Mouse (Mus musculus): ENCODE data around the gene Kcnh1. TPM values are rescaled to one million over a fixed set of nuclear protein-coding genes. Genes with fewer than 3 reads are reported as not detected.

Gene Kcnh1
- polyA plus RNA-seq, 1 experiment from 2014 or later: 0.38 TPM

DNA sequence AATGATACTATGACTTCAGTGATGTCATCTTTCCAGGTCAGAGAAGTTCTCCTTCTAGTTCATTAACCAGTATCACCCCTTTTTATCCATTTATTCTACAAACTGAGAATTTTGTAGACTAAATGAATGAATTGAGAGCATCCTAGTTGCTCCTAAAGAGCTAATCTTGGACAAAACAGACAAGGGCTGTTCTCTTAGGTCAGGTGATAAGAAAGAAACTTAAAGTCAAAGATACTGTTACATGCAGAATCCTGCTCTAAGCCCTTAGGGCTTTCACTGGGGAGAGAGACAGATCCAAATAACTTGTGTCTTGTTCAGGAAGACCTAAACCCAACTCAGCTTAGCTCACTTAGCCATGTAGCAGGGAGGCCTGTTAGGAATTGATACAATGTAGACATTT, 312.3 kb downstream of the Kcnh1 start:
- no peaks in the 10 kb centered on the region for H3K9me3 ChIP-seq (replicated peaks; ENCODE audit: control insufficient read depth, low read length)
- H3K36me3 ChIP-seq (replicated peaks; ENCODE audit: control insufficient read depth, insufficient read depth, low read depth, low read length): no peaks in the 10 kb centered on the region
- DNase-seq (ENCODE audit: low spot score) (no peak), ATAC-seq (replicated peaks; ENCODE audit: insufficient number of reproducible peaks, low FRiP score, low TSS enrichment, low read depth) (no peak)
- H3K27ac ChIP-seq (replicated peaks; ENCODE audit: low read depth, low read length): no peak overlapping the region
- H3K9ac ChIP-seq (replicated peaks; ENCODE audit: low read length): no peak overlapping the region
- H3K4me1 ChIP-seq (ENCODE audit: control insufficient read depth, insufficient read depth, low read length): no peaks in the 10 kb centered on the region
- no peak overlapping the region for H3K4me2 ChIP-seq (ENCODE audit: low read depth, low read length)
- no peaks in the 10 kb centered on the region for H3K27me3 ChIP-seq (ENCODE audit: control insufficient read depth, insufficient read depth, low read length)
- no peak overlapping the region for H3K4me3 ChIP-seq (ENCODE audit: low read depth, low read length)

DNA sequence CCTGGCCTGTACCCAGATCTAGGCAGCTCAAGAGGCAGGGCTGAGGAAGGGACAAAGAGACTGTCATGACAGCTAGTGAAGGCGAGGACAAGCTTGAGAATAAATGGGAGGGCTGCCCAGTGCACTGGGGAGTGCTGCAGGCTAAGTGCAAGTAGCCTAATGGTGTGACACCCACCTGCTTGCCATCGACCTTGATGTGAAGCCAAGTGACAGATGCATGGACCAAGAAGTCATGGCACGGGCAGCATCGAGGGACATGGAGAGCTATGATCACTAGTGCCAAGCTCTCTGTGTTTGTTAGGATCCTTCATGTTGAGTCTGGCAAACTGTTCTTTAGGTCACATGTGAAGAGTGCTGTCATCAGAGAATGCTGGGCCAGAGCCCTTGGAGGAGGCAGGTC, 313.1 kb downstream of the Kcnh1 start:
- Histone ChIP-seq H3K27me3 (ENCODE audit: control insufficient read depth, insufficient read depth, low read length) (no peaks in the 10 kb centered on the region), H3K9ac (replicated peaks; ENCODE audit: low read length) (no peak overlapping the region), H3K4me2 (ENCODE audit: low read depth, low read length) (no peak overlapping the region), H3K9me3 (replicated peaks; ENCODE audit: control insufficient read depth, low read length) (no peaks in the 10 kb centered on the region), H3K36me3 (replicated peaks; ENCODE audit: control insufficient read depth, insufficient read depth, low read depth, low read length) (no peaks in the 10 kb centered on the region), H3K4me1 (ENCODE audit: control insufficient read depth, insufficient read depth, low read length) (no peaks in the 10 kb centered on the region), H3K27ac (replicated peaks; ENCODE audit: low read depth, low read length) (no peak overlapping the region), H3K4me3 (ENCODE audit: low read depth, low read length) (no peak overlapping the region)
- ATAC-seq (replicated peaks; ENCODE audit: insufficient number of reproducible peaks, low FRiP score, low TSS enrichment, low read depth): no peak
- 83% methylated on average over 4 of the region's 4 CpGs for WGBS
- no peak for DNase-seq (ENCODE audit: low spot score)

DNA sequence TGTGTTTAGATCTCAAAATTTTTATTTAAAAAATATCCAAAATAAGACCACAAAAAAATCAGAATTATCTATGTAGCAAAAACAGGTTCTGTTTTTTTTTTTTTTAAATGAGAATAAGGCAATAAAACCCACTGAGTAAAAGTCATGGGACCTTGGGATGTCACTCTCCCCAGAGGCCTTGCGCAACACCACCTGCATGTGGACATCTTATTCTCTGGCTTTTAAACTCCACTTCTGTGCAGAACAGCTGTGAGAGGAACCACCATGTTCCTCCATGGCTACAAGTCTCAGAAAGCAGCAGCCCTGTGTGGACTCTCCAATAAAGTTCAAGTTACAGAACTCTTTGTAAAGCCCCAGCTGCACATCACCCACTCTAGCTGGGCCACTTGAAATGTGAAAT, 322.2 kb downstream of the Kcnh1 start:
- 93% methylated on average over 1 of the region's 1 CpGs for WGBS
- H3K4me3 ChIP-seq (ENCODE audit: low read depth, low read length): no peak overlapping the region
- DNase-seq (ENCODE audit: low spot score): no peak

DNA sequence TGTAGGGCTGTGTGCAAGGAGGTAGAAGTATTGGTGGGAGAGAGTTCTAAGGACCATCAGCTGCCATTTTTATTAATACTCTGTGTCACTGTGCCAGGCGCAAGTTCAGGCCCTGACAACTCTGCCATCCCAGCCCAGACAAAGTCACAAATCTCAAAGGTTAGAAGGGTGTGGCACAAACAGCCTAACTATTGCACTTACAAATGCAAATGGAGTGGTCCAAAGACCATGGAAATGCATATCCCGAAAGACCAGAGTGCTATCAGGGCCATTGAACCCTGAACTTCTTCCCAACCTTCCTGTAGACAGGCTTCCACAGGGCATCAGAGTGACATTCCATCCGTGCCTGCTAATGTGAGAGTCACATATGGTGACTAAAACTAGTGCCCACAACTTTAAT, 324.8 kb downstream of the Kcnh1 start:
- ATAC-seq (replicated peaks; ENCODE audit: insufficient number of reproducible peaks, low FRiP score, low TSS enrichment, low read depth): no peak
- WGBS: 80% methylated on average over 3 of the region's 3 CpGs
- H3K27ac ChIP-seq (replicated peaks; ENCODE audit: low read depth, low read length): no peak overlapping the region

More for the DNA sequence above, 322.2 kb downstream of the Kcnh1 start:
- Histone ChIP-seq H3K9me3 (replicated peaks; ENCODE audit: control insufficient read depth, low read length) (no peaks in the 10 kb centered on the region), H3K27me3 (ENCODE audit: control insufficient read depth, insufficient read depth, low read length) (no peaks in the 10 kb centered on the region), H3K4me1 (ENCODE audit: control insufficient read depth, insufficient read depth, low read length) (no peaks in the 10 kb centered on the region), H3K27ac (replicated peaks; ENCODE audit: low read depth, low read length) (no peak overlapping the region), H3K36me3 (replicated peaks; ENCODE audit: control insufficient read depth, insufficient read depth, low read depth, low read length) (no peaks in the 10 kb centered on the region), H3K4me2 (ENCODE audit: low read depth, low read length) (no peak overlapping the region), H3K9ac (replicated peaks; ENCODE audit: low read length) (no peak overlapping the region)
- no peak for ATAC-seq (replicated peaks; ENCODE audit: insufficient number of reproducible peaks, low FRiP score, low TSS enrichment, low read depth)

DNA sequence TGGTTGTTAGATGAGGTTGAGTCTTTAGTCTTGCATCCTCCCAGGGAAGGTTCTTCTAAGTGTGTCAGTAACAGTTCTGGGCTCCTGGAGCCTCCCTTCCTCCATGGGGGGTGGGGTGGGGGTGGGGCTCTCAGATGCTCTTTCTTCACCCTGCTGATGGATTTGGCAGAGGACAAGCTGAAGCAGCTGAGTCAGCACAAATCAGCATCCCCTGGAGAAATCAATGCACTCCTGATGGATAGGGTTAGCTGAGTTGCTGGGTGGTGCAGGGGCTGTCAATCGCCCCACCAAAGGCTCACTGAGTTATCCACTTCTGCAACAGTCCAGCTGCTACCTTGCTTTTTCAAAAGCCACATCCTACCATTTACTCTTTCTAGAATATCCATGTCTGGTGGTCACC, 329.1 kb downstream of the Kcnh1 start:
- 85% methylated on average over 1 of the region's 1 CpGs for WGBS
- Histone ChIP-seq H3K9ac (replicated peaks; ENCODE audit: low read length) (no peak overlapping the region), H3K9me3 (replicated peaks; ENCODE audit: control insufficient read depth, low read length) (no peaks in the 10 kb centered on the region), H3K27me3 (ENCODE audit: control insufficient read depth, insufficient read depth, low read length) (no peaks in the 10 kb centered on the region), H3K4me3 (ENCODE audit: low read depth, low read length) (no peak overlapping the region), H3K4me2 (ENCODE audit: low read depth, low read length) (no peak overlapping the region), H3K4me1 (ENCODE audit: control insufficient read depth, insufficient read depth, low read length) (no peaks in the 10 kb centered on the region), H3K27ac (replicated peaks; ENCODE audit: low read depth, low read length) (no peak overlapping the region), H3K36me3 (replicated peaks; ENCODE audit: control insufficient read depth, insufficient read depth, low read depth, low read length) (no peaks in the 10 kb centered on the region)
- no peak for ATAC-seq (replicated peaks; ENCODE audit: insufficient number of reproducible peaks, low FRiP score, low TSS enrichment, low read depth)
- no peak for DNase-seq (ENCODE audit: low spot score)

More for the DNA sequence above, 324.8 kb downstream of the Kcnh1 start:
- Histone ChIP-seq H3K4me3 (ENCODE audit: low read depth, low read length) (no peak overlapping the region), H3K4me2 (ENCODE audit: low read depth, low read length) (no peak overlapping the region), H3K36me3 (replicated peaks; ENCODE audit: control insufficient read depth, insufficient read depth, low read depth, low read length) (no peaks in the 10 kb centered on the region), H3K9ac (replicated peaks; ENCODE audit: low read length) (no peak overlapping the region), H3K27me3 (ENCODE audit: control insufficient read depth, insufficient read depth, low read length) (no peaks in the 10 kb centered on the region), H3K4me1 (ENCODE audit: control insufficient read depth, insufficient read depth, low read length) (no peaks in the 10 kb centered on the region), H3K9me3 (replicated peaks; ENCODE audit: control insufficient read depth, low read length) (no peaks in the 10 kb centered on the region)
- no peak for DNase-seq (ENCODE audit: low spot score)

DNA sequence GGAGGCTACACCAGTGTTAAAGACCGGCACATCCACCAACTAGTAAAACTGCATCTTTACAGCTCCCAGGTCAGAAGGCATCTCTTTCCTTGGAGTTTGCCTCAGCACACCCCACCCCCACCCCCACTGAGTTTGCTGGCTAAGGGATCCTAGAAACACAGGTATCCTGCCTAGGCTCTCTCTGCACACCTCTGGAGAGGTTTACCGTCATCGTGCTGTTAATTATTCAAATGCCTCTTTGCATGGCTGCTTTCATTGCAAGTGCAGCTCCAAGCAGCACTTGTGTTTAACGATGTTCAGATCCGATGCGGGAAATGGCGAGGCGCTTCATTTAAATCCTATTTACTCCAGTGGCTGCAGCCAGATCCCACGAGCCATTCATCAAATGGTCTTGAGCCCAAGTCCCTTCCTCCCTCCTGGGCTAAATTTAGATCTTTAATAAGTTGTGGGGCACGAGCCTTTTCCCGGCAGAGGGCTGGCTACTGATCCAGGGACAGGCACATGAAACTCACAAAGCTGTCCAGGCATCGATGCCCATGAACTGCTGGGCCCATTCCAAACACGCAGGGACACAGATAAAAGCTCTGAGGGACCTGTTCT, 330.4 kb downstream of the Kcnh1 start:
- no peak overlapping the region for H3K4me2 ChIP-seq (ENCODE audit: low read depth, low read length)
- H3K9me3 ChIP-seq (replicated peaks; ENCODE audit: control insufficient read depth, low read length): no peaks in the 10 kb centered on the region
- no peaks in the 10 kb centered on the region for H3K4me1 ChIP-seq (ENCODE audit: control insufficient read depth, insufficient read depth, low read length)
- H3K27me3 ChIP-seq (ENCODE audit: control insufficient read depth, insufficient read depth, low read length): no peaks in the 10 kb centered on the region
- 52% methylated on average over 13 of the region's 13 CpGs for WGBS
- DNase-seq (ENCODE audit: low spot score) (no peak), ATAC-seq (replicated peaks; ENCODE audit: insufficient number of reproducible peaks, low FRiP score, low TSS enrichment, low read depth) (no peak)
- H3K36me3 ChIP-seq (replicated peaks; ENCODE audit: control insufficient read depth, insufficient read depth, low read depth, low read length): no peaks in the 10 kb centered on the region
- no peak overlapping the region for H3K9ac ChIP-seq (replicated peaks; ENCODE audit: low read length)
- H3K4me3 ChIP-seq (ENCODE audit: low read depth, low read length): no peak overlapping the region
- no peak overlapping the region for H3K27ac ChIP-seq (replicated peaks; ENCODE audit: low read depth, low read length)

DNA sequence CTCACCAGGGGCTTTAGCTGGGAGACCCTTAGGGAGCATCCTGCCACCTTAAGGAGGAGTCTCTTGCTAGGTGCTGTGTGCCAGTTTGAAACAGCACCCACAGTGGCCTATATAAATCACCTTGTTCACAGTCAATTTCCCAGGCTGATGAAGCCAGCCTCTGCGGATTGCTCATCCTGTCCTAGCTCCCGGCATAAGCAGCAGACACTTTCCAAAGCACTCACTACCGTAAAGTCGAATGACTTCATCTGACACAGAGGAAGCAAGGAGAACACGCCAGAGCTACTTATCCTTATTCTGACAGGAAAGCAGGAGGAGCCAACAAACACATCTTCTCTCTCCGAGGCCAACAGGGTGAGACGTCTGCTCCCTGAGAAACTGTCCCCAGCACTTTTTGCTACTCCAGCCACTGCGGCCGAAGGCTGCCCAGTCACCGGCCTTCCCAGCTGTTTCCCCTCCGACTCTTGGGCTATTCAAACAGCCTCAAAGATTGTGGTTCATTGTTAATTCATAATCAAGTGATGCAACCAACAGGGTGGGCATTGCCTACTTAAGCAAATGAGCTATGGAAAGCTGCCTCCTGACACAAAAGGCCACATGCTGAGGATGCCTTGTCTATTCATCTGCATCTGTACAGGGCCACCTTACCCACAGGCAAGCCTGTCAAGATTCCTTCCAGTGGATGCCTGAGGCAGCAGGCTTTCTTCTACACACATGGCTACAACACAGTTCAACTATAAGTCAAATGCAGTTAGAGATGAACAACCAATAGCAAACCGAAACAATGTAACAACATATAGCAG, 332.0 kb downstream of the Kcnh1 start:
- no peak overlapping the region for H3K9ac ChIP-seq (replicated peaks; ENCODE audit: low read length)

DNA sequence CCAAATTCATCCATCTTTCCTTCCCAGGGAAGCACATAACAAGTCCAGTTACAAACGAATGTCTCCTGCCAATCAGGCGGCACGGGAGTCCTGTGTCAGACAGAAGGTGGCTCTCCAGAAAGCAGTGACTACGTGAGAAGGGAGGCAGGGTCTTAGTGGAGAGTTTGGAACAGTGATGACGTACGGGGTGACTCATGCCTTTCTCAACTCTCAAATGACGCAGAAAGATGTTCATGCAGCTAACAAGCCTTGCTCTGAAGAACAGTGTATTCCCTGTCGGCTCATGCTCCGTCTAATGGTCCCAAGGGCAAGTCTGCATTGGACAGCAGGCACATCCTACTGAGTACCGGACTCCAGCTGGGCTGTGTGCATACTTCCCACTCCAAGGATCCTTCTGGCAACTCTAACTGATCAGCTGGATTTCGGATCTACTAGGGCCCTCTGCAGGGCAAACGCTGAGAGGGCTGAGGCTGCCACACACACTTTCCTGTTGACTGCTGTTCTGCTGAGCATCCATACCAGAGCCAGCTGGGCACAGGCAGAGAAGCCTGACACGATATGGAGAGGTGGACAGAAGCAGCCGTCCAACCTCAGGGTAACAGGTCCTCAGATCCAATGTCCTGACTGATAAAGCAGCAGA, 335.3 kb downstream of the Kcnh1 start:
- no peak overlapping the region for H3K4me2 ChIP-seq (ENCODE audit: low read depth, low read length)
- no peak overlapping the region for H3K27ac ChIP-seq (replicated peaks; ENCODE audit: low read depth, low read length)
- WGBS: 71% methylated on average over 14 of the region's 14 CpGs
- H3K9me3 ChIP-seq (replicated peaks; ENCODE audit: control insufficient read depth, low read length): no peaks in the 10 kb centered on the region
- no peaks in the 10 kb centered on the region for H3K4me1 ChIP-seq (ENCODE audit: control insufficient read depth, insufficient read depth, low read length)
- no peak overlapping the region for H3K4me3 ChIP-seq (ENCODE audit: low read depth, low read length)
- no peaks in the 10 kb centered on the region for H3K36me3 ChIP-seq (replicated peaks; ENCODE audit: control insufficient read depth, insufficient read depth, low read depth, low read length)
- DNase-seq (ENCODE audit: low spot score) (no peak), ATAC-seq (replicated peaks; ENCODE audit: insufficient number of reproducible peaks, low FRiP score, low TSS enrichment, low read depth) (peak; percentile 46; the same call in 1 of the 2 replicates)
- H3K27me3 ChIP-seq (ENCODE audit: control insufficient read depth, insufficient read depth, low read length): no peaks in the 10 kb centered on the region
- H3K9ac ChIP-seq (replicated peaks; ENCODE audit: low read length): no peak overlapping the region

More for the DNA sequence above, 332.0 kb downstream of the Kcnh1 start:
- ATAC-seq (replicated peaks; ENCODE audit: insufficient number of reproducible peaks, low FRiP score, low TSS enrichment, low read depth): no peak
- Histone ChIP-seq H3K9me3 (replicated peaks; ENCODE audit: control insufficient read depth, low read length) (no peaks in the 10 kb centered on the region), H3K4me1 (ENCODE audit: control insufficient read depth, insufficient read depth, low read length) (no peaks in the 10 kb centered on the region), H3K27ac (replicated peaks; ENCODE audit: low read depth, low read length) (no peak overlapping the region), H3K36me3 (replicated peaks; ENCODE audit: control insufficient read depth, insufficient read depth, low read depth, low read length) (no peaks in the 10 kb centered on the region), H3K4me3 (ENCODE audit: low read depth, low read length) (no peak overlapping the region), H3K27me3 (ENCODE audit: control insufficient read depth, insufficient read depth, low read length) (no peaks in the 10 kb centered on the region), H3K4me2 (ENCODE audit: low read depth, low read length) (no peak overlapping the region)
- no peak for DNase-seq (ENCODE audit: low spot score)
- 54% methylated on average over 12 of the region's 12 CpGs for WGBS
